Comparison of ENCODE assay signal across 8 mouse cellular contexts in genomic region chr17:78199626-78200560, GRCm38 (mm10). TPM values are rescaled to one million over a fixed set of nuclear protein-coding genes. Genes with fewer than 3 reads are reported as not detected.
A peak's percentile ranks its signal among the peaks of the same experiment; 100 is the strongest.
DNase-seq lines count a peak whose midpoint lies in the region; ATAC-seq and TF ChIP-seq lines count a peak whose summit lies in the region.

Gene Crim1 (plus strand): TSS chr17:78200248.

- intact Hi-C loops in heart, postnatal 25 days (cut with DNase I): loop anchor here (5.0 to 10.0 kb wide), 4 partner anchors 42 to 405 kb away; partner anchors contain the start of gene Fez2

- no peak for TF ChIP-seq EP300 in CH12.LX (IDR thresholded peaks at IDR 0.05; ENCODE audit: low read length)

- dilution Hi-C loops in CH12.LX (cut with MboI; ENCODE audit: extremely low pct_ligation_motif_present, extremely low pct_unique_long_range_greater_than_20kb, low sequenced_read_pairs): no loop called here

- TF ChIP-seq POLR2A in CH12.LX (IDR thresholded peaks at IDR 0.05; ENCODE audit: low read depth, low read length): peak; percentile 83
- TF ChIP-seq POLR2A in olfactory bulb, adult 2 months (IDR thresholded peaks at IDR 0.05; ENCODE audit: insufficient read depth, low read depth, low read length): no peak
- TF ChIP-seq POLR2A in thymus, adult 2 months (IDR thresholded peaks at IDR 0.05; ENCODE audit: control insufficient read depth, extremely low read depth, insufficient read depth, low read length, poor library complexity): no peak

- no peak for TF ChIP-seq RAD21 in CH12.LX (IDR thresholded peaks at IDR 0.05; ENCODE audit: low read depth, low read length)

- H3K4me1 ChIP-seq in CH12.LX (ENCODE audit: control insufficient read depth in 1 of 2, insufficient read depth in 2 of 2): peaks cover 8 to 34% of the 10 kb centered on the region in 2 experiments
- peaks cover 8% of the 10 kb centered on the region; the same call in 1 of the 2 replicates for H3K4me1 ChIP-seq in forebrain, postnatal 0 days (ENCODE audit: insufficient read depth)
- H3K4me1 ChIP-seq in lung, embryonic 15.5 days: peaks cover 46% of the 10 kb centered on the region
- peaks cover 9% of the 10 kb centered on the region for H3K4me1 ChIP-seq in olfactory bulb, adult 2 months (ENCODE audit: control insufficient read depth, insufficient read depth, low read length)
- peaks cover 11% of the 10 kb centered on the region for H3K4me1 ChIP-seq in thymus, adult 2 months (replicated peaks; ENCODE audit: control insufficient read depth, insufficient read depth, low read length)

- TF ChIP-seq CTCF in CH12.LX (conservative IDR thresholded peaks at IDR 0.05 in 1 of 2, IDR thresholded peaks at IDR 0.05 in 1 of 2; ENCODE audit: low read depth in 2 of 2, low read length in 2 of 2): no peak
- no peak for TF ChIP-seq CTCF in forebrain, postnatal 0 days (IDR thresholded peaks at IDR 0.05; ENCODE audit: low read depth)
- no peak for TF ChIP-seq CTCF in olfactory bulb, adult 2 months (IDR thresholded peaks at IDR 0.05; ENCODE audit: insufficient read depth, low read depth, low read length)
- TF ChIP-seq CTCF in thymus, adult 2 months (IDR thresholded peaks at IDR 0.05; ENCODE audit: borderline replicate concordance, control insufficient read depth, extremely low read depth, insufficient read depth, low read length, poor library complexity): 0 out of 2 replicates have a peak, but pooled peaks have one; percentile 24

- H3K27ac ChIP-seq in CH12.LX (ENCODE audit: insufficient read depth, low read depth): peak within 1 kb of the TSS; percentile 77
- H3K27ac ChIP-seq in forebrain, postnatal 0 days (ENCODE audit: low read depth, low read length): peak within 1 kb of the TSS; percentile 88
- H3K27ac ChIP-seq in lung, embryonic 15.5 days: peak within 1 kb of the TSS; percentile 90
- peak within 1 kb of the TSS; percentile 23; the same call in 1 of the 2 replicates for H3K27ac ChIP-seq in olfactory bulb, adult 2 months (ENCODE audit: insufficient read depth, low read depth, low read length)
- no peak within 1 kb of the TSS for H3K27ac ChIP-seq in thymus, adult 2 months (ENCODE audit: control insufficient read depth, insufficient read depth, low read length)

- peak within 1 kb of the TSS; percentile 97 for H3K4me2 ChIP-seq in CH12.LX (ENCODE audit: insufficient read depth, low read depth, poor library complexity, severe bottlenecking)
- H3K4me2 ChIP-seq in forebrain, postnatal 0 days (ENCODE audit: low read depth): peak within 1 kb of the TSS; percentile 94
- H3K4me2 ChIP-seq in lung, embryonic 15.5 days: peak within 1 kb of the TSS; percentile 94

- H3K36me3 ChIP-seq in CH12.LX (replicated peaks in 1 of 2; ENCODE audit: control insufficient read depth in 1 of 2, insufficient read depth in 1 of 2, low read length in 1 of 2): peaks cover 0 to 12% of the 10 kb centered on the region in 2 experiments
- H3K36me3 ChIP-seq in forebrain, postnatal 0 days (ENCODE audit: insufficient read depth): no peaks in the 10 kb centered on the region
- H3K36me3 ChIP-seq in lung, embryonic 15.5 days: no peaks in the 10 kb centered on the region
- no peaks in the 10 kb centered on the region for H3K36me3 ChIP-seq in thymus, adult 2 months (ENCODE audit: control insufficient read depth, insufficient read depth, low read length)

- H3K79me2 ChIP-seq in CH12.LX (replicated peaks; ENCODE audit: control insufficient read depth, extremely low read depth, insufficient read depth, poor library complexity, severe bottlenecking): peaks cover 47% of the 10 kb centered on the region

- WGBS in forebrain, postnatal 0 days: under 1% methylated on average over 77 of the region's 90 CpGs
- under 1% methylated on average over 53 of the region's 90 CpGs for WGBS in lung, embryonic 15.5 days
- 2% methylated on average over 80 of the region's 90 CpGs for WGBS in olfactory bulb, adult 2 months
- under 1% methylated on average over 68 of the region's 90 CpGs for WGBS in thymus, adult 2 months

- in situ Hi-C loops in CH12.LX (cut with MboI; ENCODE audit: low pct_ligation_motif_present, low pct_unique_long_range_greater_than_20kb, low sequenced_read_pairs): loop anchor here (5.0 kb wide), 2 partner anchors 167 to 237 kb away; no protein-coding TSS in a partner anchor

- H3K27me3 ChIP-seq in CH12.LX (replicated peaks): no peaks in the 10 kb centered on the region
- H3K27me3 ChIP-seq in forebrain, postnatal 0 days (ENCODE audit: insufficient read depth, low read length): no peaks in the 10 kb centered on the region
- peaks cover 67% of the 10 kb centered on the region for H3K27me3 ChIP-seq in lung, embryonic 15.5 days
- no peaks in the 10 kb centered on the region; the same call in 1 of the 2 replicates for H3K27me3 ChIP-seq in thymus, adult 2 months (ENCODE audit: control insufficient read depth, insufficient read depth, low read length)

- ATAC-seq in forebrain, postnatal 0 days: peak; percentile 62
- ATAC-seq in lung, embryonic 15.5 days (ENCODE audit: borderline replicate concordance, extremely low read depth, low FRiP score, low TSS enrichment): peak; percentile 79

- DNase-seq in CH12.LX (ENCODE audit: extremely low read depth): peak; percentile 70
- peak; percentile 73 for DNase-seq in cerebellum, adult 11 months
- peak; percentile 80 for DNase-seq in forebrain, postnatal 0 days
- peak; percentile 73 for DNase-seq in heart, postnatal 25 days (ENCODE audit: low spot score)
- DNase-seq in layer of hippocampus, adult 18-20 months (ENCODE audit: low spot score in 2 of 2): peak; percentile 63 to 75
- DNase-seq in thymus, adult 2 months: peak; percentile 73

- H3K4me3 ChIP-seq in CH12.LX (replicated peaks in 1 of 3; ENCODE audit: low read depth in 2 of 3, low read length in 2 of 3, poor library complexity in 1 of 3): peak within 1 kb of the TSS; percentile 77 to 98 (median 84)
- peak within 1 kb of the TSS; percentile 79 for H3K4me3 ChIP-seq in forebrain, postnatal 0 days (ENCODE audit: low read depth, low read length)
- peak within 1 kb of the TSS; percentile 74 for H3K4me3 ChIP-seq in lung, embryonic 15.5 days
- H3K4me3 ChIP-seq in olfactory bulb, adult 2 months (ENCODE audit: insufficient read depth, low read depth, low read length): peak within 1 kb of the TSS; percentile 56
- H3K4me3 ChIP-seq in thymus, adult 2 months (ENCODE audit: control insufficient read depth, insufficient read depth, low read length): peak within 1 kb of the TSS; percentile 49

- H3K9ac ChIP-seq in CH12.LX (ENCODE audit: insufficient read depth, low read depth): peak within 1 kb of the TSS; percentile 83
- peak within 1 kb of the TSS; percentile 67 for H3K9ac ChIP-seq in forebrain, postnatal 0 days
- peak within 1 kb of the TSS; percentile 67 for H3K9ac ChIP-seq in lung, embryonic 15.5 days

- H3K9me3 ChIP-seq in CH12.LX (replicated peaks; ENCODE audit: low read length): no peaks in the 10 kb centered on the region
- H3K9me3 ChIP-seq in forebrain, postnatal 0 days (ENCODE audit: low read length): no peaks in the 10 kb centered on the region
- no peaks in the 10 kb centered on the region for H3K9me3 ChIP-seq in lung, embryonic 15.5 days

TF ChIP-seq in CH12.LX, 34 proteins besides CTCF, POLR2A, EP300 and RAD21:
- TF ChIP-seq ZC3H11A (IDR thresholded peaks at IDR 0.05; ENCODE audit: low read depth, low read length) (no peak), GABPA (IDR thresholded peaks at IDR 0.05; ENCODE audit: insufficient replicate concordance, low read depth, low read length) (no peak), HCFC1 (IDR thresholded peaks at IDR 0.05; ENCODE audit: low read depth, low read length) (no peak), BHLHE40 (IDR thresholded peaks at IDR 0.05; ENCODE audit: low read depth, low read length) (0 out of 2 replicates have a peak, but pooled peaks have one; percentile 13), IRF4 (IDR thresholded peaks at IDR 0.05; ENCODE audit: low read depth, low read length) (0 out of 2 replicates have a peak, but pooled peaks have one; percentile 30), MEF2A (IDR thresholded peaks at IDR 0.05; ENCODE audit: borderline replicate concordance, low read depth, low read length) (no peak), UBTF (IDR thresholded peaks at IDR 0.05; ENCODE audit: low read depth, low read length) (peak; percentile 97), NRF1 (IDR thresholded peaks at IDR 0.05; ENCODE audit: low read depth, low read length) (no peak; the same call in 1 of the 2 replicates), E2F4 (IDR thresholded peaks at IDR 0.05; ENCODE audit: insufficient replicate concordance, low read depth, low read length) (no peak), SIN3A (IDR thresholded peaks at IDR 0.05; ENCODE audit: low read length) (peak; percentile 29; the same call in 1 of the 2 replicates), NELFE (IDR thresholded peaks at IDR 0.05; ENCODE audit: low read depth, low read length) (peak; percentile 50; the same call in 1 of the 2 replicates), MAX (IDR thresholded peaks at IDR 0.05; ENCODE audit: low read length) (0 out of 2 replicates have a peak, but pooled peaks have one; percentile 3), RCOR1 (conservative IDR thresholded peaks at IDR 0.05; ENCODE audit: low read depth, low read length) (no peak), MXI1 (IDR thresholded peaks at IDR 0.05; ENCODE audit: low read depth, low read length) (peak; percentile 24; the same call in 1 of the 2 replicates), TCF12 (IDR thresholded peaks at IDR 0.05; ENCODE audit: low read depth, low read length) (0 out of 2 replicates have a peak, but pooled peaks have one; percentile 15), CHD2 (IDR thresholded peaks at IDR 0.05; ENCODE audit: low read length) (peak; percentile 61), USF2 (conservative IDR thresholded peaks at IDR 0.05; ENCODE audit: low read depth, low read length) (no peak), MAZ (IDR thresholded peaks at IDR 0.05; ENCODE audit: low read depth, low read length) (peak; percentile 66)
TF ChIP-seq in CH12.LX: peak in this region for 10.

RNA-seq across cellular contexts. Expression of gene Crim1, which starts in this region (rescaled TPM):
- total RNA-seq in CH12.LX (2012; rRNA removed) (47.3 and 72.8 TPM in 2 replicates), CH12.LX (2014; rRNA removed) (14.1 and 15.2 TPM in 2 replicates)
- 21.9 and 26.3 TPM in 2 replicates for polyA plus RNA-seq in CH12.LX (2012; ENCODE audit: insufficient read length, low read depth)
- 55.9 and 88.9 TPM in 2 replicates for total RNA-seq in forebrain, postnatal 0 days (2014; rRNA removed)
- 7.1 and 14.1 TPM in 2 replicates for polyA plus RNA-seq in forebrain, postnatal 0 days (2015; fragmentation: Nextera tagmentation; extraction: Ambion mirVana)
- total RNA-seq in heart, postnatal 25 days (2021): 10 to 100 TPM; 45.2 to 48.7 TPM
- total RNA-seq in layer of hippocampus, adult 18-20 months (2021): 100 to 1,000 TPM; 151 TPM
- polyA plus RNA-seq in lung, embryonic 15.5 days (2015; fragmentation: Nextera tagmentation; extraction: Ambion mirVana): 4.4 and 4.7 TPM in 2 replicates
- polyA plus RNA-seq in olfactory bulb, adult 2 months (2012; ENCODE audit: insufficient read depth, insufficient read length, low replicate concordance, missing spikeins): not detected in 2 replicates
- 12.2 and 19.2 TPM in 2 replicates for polyA plus RNA-seq in thymus, adult 2 months (2012; rRNA removed)
